Mouse (Mus musculus) spleen, postnatal 10 days (tissue): ENCODE measurements around the gene Eng.
A peak's percentile ranks its signal among the peaks of the same experiment; 100 is the strongest.

Experiments used
- DNase-seq, 2 experiments: peaks; one replicate each; pipeline ENCODE4 v3.0.0; 2021 to 2022; ENCODE audit warnings: low spot score in 2 of 2

Eng gene

DNA sequence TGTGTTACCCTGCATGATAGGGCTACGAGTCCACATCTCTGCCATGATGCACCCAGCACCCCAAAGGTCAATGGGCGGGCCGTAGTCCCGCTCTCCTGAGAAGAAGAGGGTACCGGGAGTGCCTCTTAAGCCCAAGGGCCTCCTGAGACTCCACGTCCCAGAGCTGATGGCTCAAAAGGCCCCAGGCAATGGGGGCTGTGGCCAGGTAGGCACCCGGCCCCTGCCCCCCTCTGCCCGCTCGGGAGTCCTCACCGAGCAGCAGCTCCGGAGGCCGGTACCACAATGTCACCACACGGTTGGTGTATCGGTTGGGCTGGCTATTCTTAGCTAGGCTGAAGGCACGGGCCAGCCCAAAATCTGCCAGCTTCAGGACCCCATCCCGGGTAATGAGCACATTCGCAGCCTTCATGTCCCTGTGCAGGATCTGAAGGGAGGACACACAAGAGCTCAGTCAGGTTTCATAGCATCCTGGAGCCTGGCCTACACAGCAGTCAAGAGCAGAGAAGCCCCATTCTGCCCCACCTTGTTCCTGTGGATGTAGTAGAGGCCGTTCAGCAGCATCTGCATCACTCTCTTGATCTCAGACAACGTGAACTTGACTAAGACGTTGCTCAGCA is 63.2 kb downstream of the Eng start:
- DNase-seq: no peak

GRCm38 (mm10) chr2:32710425-32710824 is 64.0 kb downstream of the Eng start:
- DNase-seq: peak in 1 of 2 experiments; percentile 47

DNA sequence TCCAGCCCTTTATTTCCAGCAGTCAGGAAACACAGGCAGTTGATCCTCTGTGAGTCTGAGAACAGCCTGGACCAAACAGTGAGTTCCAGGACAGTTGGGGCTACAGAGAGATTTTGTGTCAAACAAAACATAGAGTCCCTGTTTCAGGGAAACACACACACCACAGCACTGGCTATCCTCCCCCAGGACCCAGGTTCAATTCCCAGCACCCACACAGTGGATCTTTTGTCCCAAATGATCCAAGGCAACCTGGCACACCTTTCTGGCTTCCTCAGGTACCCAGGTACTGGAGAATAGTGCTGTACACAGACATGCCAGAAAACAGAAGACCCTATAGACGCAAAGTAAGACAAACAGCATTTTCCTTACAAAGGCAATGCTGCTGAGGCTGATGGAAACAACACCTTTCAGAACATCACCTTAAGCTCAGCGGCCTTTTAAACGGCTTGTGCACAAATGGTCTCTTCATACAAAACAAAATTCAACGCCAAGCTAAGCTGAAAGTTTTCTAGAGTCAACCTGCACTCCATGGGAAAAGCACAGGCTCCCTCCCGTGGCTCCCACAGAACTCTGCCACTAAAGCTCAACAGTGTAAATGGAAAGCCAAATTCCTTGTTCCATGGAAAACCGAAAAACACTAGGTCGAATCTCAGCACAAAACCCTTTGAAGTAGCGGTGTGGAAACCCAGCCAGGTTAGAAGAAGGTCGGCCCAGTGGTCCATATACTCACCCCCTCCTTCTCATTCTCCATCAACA is 65.1 kb downstream of the Eng start:
- DNase-seq: no peak

GRCm38 (mm10) chr2:32712108-32712551 is 65.7 kb downstream of the Eng start:
- peak; percentile 58 to 82 for DNase-seq

DNA sequence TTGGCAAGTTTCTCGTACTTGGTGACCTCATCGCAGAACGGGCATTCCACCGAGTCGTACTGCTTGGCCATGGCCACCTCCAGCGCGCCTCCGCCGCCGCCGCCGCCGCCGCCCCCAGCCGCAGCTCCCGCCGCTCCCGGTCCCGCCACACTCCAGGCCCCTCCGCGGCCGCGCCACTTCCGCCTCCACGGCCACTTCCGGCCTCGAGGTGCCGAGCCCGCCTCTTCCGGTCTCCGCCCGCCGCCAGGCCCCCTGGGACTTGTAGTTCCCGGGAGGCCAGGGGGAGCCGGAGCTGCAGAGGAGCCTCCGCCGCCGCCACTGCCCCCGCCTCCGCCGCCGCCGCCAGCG is 66.2 kb downstream of the Eng start:
- peak in 1 of 2 experiments; percentile 96 for DNase-seq

DNA sequence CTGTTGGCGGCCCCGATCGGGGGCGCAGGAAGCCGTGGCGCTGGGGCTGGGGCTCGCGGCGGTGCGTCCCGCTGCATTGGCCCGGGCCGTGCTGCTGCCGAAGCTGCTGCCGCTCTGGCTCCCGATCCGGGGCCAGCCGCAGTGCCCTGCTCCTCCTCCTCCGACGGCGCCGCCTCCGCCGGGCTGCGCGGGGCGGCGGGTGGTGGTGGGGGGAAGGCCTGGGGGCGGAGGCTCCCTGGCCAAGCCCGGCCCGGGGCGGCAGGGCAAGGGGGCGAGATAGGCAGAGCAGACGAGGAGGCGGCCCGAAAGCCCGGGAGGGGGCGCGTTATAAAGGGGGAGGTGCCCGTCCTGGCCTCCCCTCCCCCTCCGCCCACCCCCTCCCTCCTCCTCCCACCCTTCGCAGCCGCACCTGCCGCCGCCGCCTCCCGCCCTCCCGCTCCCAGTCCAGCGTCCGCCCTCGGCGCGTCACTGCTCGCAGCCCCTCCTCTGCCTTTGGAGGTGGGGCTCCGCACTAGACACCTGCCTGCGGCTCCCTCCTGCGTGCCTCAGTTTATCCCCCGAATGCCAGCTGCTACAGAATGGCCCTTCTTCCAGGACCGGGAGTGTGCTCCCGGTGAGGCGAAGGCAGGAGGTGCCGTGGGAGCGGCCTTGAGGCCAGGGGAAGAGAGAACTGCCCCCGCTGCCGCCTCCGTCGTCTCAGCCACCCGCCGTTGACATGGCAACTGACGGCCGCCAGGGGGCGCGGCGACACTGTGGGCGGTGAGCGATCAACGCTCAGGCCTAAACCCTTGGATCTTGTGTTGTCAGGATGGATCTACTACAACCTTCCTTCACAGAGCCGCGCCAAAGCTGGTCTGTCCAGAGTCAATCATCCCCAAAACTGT is 66.8 kb downstream of the Eng start, which contains the start of gene Cdk9:
Gene Cdk9, minus strand, starts transcription at position 143 of the 884 bp plus-strand sequence.
- peak; percentile 93 to 95 for DNase-seq

DNA sequence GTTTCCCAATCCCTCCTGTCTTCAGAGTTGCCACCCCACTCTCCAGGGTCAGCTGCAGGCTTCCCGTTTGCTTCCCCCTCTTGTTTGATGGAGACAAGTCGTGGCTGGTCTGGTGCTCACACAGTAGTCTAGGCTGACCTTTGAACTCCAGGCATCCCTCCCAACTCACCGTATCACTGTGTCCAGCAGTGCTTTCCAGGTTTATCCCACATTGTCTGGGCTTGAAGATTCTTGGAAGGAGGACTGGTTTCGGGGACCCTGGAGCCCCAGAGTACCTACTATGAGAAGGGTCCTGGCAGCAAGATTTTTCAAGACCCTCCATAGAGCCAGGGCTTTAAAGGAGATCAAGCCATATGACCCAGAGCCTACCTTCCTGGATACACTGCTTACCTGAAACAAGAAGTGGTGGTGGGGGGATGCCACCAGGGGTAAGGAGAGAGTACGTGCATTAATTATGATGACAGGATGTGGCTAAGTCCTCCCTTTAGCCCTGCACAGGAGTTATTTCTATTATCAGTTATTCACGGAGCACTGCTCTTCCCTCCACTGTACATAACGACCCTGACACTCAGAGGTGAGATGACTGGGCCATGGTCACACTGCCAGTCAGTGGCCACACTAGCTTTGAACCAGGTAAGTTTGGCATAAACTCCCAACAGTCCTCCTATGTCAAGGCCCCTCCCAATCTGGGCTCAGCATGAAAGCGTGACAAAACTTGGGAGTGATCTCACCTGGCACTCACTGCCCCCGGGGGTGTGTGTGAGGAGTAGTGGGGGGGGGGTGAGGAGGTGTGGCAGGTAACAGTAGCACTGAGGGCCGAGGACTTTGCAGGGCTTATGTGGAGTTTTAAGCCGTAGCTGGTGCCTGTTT is 68.0 kb downstream of the Eng start:
- no peak for DNase-seq

DNA sequence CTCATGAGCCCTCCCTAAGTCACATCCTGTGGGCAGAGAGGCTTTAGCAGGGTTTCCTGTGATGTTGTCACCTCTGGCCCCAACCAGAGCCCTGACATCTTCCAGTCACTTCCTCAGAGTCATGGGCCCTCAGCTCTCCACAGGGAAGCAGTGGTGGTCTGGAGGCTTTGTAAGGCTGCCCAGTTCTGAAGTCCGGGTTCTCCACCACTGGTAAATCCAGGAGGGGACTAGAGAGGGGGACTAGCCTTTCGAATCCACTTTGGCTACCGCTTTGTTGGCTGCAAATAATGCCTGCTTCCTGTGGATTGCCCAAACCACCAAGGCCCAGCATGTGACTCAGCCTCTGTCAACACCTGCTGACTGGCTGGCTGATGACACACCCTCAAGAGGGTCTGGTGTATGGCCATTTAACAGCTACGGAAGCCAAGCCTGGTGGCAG is 68.6 kb downstream of the Eng start:
- DNase-seq: peak; percentile 48 to 58

DNA sequence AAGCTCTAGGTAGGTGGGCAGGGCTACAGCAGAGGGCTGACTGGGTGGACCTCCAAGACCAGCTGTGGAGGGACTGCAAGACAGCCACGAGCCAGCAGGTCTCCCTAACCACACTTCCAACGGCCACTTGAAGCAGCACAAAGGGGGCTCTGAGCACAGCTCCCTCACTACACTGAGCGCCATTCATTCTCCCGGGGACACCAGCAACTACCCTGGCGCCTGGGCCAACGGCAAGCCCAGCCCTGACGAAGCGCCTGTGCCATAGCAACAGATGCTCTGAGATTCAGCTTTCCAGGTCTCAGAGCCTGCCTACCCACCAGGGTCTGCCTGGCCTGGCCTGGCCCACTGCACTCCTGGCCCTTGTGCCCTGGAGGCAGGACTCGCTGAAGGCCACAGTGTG is 72.4 kb downstream of the Eng start:
- no peak for DNase-seq

GRCm38 (mm10) chr2:32720053-32720452 is 73.7 kb downstream of the Eng start:
- DNase-seq: no peak

GRCm38 (mm10) chr2:32720681-32721229 is 74.4 kb downstream of the Eng start, which contains the start of gene Sh2d3c:
TSS of gene Sh2d3c (plus strand) at chr2:32721055.
- DNase-seq: peak; percentile 46 to 63

DNA sequence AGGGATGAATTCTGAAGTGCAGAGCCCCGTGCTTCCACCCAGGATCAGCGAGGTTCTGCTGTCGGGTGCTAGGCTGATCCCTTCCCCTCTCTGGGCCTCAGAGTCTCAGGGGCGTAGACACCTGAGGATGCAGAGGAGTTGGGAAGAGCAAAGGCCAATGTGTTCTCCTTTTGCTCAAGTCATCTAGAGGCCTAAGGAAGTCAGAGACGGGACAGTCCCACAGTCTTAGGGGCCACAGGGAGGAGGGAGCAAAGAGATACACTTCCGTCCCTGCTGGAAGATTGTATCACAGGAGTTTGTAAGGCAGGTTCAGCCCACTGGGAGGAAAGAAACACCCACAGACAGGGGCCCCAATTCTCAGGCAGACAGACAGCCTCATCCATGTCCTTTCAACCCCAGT is 75.7 kb downstream of the Eng start:
- no peak for DNase-seq

DNA sequence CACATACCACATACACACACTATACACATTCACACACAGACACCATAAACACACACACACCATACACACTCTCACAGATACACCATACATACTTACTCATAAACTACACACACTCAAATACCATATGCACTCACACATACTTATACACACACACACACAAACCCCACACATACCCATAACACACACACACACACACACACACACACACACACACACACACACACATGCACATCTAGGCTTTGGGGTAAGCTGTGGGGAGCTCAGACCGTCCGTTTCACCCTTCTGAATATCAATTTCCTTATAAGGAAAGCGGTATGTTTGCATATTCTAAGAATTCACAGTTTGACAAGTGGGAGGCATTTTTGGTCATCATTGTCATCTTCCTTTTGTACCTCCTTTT is 76.2 kb downstream of the Eng start:
- no peak for DNase-seq

DNA sequence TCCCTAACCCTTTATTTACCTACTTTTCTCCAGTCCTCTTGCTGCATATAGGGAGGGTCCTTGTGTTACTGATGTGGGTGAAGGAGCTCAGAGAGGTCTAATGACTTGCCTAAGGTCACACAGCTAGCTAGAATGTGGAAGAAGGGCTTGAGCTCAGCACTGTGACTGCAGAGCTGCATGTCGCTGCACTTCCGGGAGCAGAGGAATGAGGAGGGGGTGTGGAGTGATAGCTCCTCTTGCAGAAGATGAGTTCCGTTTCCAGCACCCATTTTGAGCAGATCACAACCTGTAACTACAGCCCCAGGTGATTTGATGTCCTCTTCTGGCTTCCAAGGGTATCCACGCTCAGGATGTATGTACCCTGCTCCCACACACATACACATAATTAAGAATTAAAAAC is 77.8 kb downstream of the Eng start:
- DNase-seq: no peak

DNA sequence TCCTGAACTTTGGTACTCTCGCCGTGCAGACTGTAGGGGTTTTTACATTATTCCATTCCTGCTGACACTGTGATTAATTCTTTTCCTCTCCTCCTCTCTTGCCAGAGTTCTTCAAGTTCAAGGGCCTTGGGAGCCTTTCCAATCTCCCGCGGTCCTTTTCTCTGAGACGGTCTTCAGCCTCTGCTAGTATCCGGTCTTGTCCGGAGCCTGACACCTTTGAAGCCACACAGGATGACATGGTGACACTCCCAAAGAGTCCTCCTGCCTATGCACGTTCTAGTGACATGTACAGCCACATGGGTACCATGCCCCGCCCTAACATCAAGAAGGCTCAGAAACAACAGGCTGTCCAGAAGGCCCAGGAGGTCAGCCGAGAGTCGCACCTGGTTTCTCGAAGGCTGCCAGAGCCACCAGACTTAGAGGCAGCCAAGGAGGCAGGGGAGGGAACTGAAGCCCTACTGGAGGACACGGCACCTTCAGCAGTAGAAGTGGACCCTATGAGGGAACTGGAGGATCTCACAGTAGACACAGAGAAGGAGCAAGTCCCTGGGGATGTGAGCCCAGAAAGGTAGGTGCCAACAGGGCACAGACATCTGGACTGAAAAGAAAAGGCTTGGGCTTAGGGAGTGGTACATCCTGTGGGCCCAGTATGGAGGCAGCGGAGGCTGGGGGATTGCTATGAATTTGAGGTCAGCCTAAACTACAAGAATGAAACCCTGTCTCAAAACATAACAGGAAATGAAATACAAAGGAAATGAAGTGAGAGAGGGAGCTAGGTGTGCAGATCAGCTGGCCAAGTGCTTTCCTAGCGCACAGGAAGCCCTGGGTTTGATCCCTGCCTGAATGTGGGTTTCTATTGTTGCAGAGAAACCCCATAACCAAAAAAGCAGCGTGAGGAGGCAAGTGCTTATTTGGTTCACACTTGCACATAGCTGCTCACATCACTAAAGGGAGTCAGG is 78.7 kb downstream of the Eng start:
- no peak for DNase-seq

GRCm38 (mm10) chr2:32727435-32727834 is 81.0 kb downstream of the Eng start:
- peak; percentile 37 to 79 for DNase-seq

- DNase-seq: no peak
These were observed 82.1 kb downstream of the Eng start for GRCm38 (mm10) chr2:32728463-32728862.

DNA sequence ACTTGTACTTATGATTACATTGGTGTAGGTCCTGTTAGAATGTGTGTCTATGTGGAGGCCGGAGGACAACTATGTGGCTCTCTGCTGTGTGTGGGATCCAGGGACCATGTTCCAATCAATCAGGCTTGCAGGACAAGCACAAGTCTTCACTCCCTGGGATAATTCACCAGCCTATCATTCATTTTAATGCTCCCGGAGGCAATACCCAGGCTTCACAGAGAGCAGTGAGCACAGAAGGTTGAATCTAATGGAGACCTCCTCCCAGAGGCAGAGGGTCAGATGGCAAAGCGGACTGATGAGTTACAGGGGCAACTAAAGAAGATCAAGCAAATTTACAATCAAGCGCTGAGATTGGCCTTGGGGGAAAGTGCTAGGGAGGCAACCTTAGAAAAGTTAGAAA is 83.2 kb downstream of the Eng start:
- DNase-seq: no peak

- no peak for DNase-seq
These were observed 84.5 kb downstream of the Eng start for GRCm38 (mm10) chr2:32730854-32731253.

DNA sequence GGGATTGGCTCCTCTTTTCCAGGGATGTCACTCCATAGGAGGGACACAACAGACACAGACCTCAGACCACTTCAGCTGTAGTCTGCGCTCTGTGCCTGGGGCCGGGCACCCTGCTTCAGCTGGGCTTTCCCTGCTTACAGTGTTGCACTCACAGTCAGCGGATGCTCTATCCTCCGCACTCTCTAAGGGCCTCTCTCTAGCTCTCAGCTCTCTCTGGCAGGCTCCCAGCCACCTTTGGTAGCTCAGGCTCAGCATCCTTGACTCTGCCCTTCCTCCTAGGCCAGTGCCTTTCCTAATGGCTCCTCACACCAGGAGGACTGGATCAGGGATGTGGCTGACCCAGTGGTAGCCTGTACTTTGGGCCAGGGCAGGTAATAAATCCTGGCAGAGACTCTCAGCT is 85.5 kb downstream of the Eng start:
- DNase-seq: no peak
